Mouse (Mus musculus) midbrain, embryonic 13.5 days (tissue): ENCODE results near the gene Adad1. TPM values are rescaled to one million over a fixed set of nuclear protein-coding genes. Genes with fewer than 3 reads are reported as not detected.

Experiments
- ATAC-seq: fragments of 200-750 bp; cut with Nextera tagmentation; 2 replicates; pipeline ENCODE4 v1.8.0; 2017; ENCODE audit warnings: mild to moderate bottlenecking, moderate TSS enrichment, moderate library complexity
- H3K27ac ChIP-seq: fragments of 300-500 bp; sonication (generic); 2 replicates; pipeline ENCODE4 v1.5.1; 2015; ENCODE audit warnings: inconsistent platforms, mild to moderate bottlenecking, moderate library complexity
- H3K27me3 ChIP-seq: fragments of 300-500 bp; sonication (generic); 2 replicates; pipeline ENCODE4 v1.6.1; 2015; ENCODE audit warnings: mild to moderate bottlenecking, inconsistent platforms
- H3K36me3 ChIP-seq: fragments of 300-500 bp; sonication (generic); 2 replicates; pipeline ENCODE4 v1.6.1; 2015; ENCODE audit warnings: mild to moderate bottlenecking, inconsistent platforms
- H3K4me1 ChIP-seq: fragments of 300-500 bp; sonication (generic); replicated peaks from 2 replicates; pipeline ENCODE4 v1.6.1; 2015; ENCODE audit warnings: inconsistent platforms
- H3K4me2 ChIP-seq: fragments of 300-500 bp; sonication (generic); replicated peaks from 2 replicates; pipeline ENCODE4 v1.6.1; 2015; ENCODE audit warnings: moderate library complexity, mild to moderate bottlenecking, inconsistent platforms
- H3K4me3 ChIP-seq: fragments of 300-500 bp; sonication (generic); replicated peaks from 2 replicates; pipeline ENCODE4 v1.5.1; 2015; ENCODE audit warnings: mild to moderate bottlenecking, inconsistent platforms
- H3K9ac ChIP-seq: fragments of 300-500 bp; sonication (generic); replicated peaks from 2 replicates; pipeline ENCODE4 v1.6.1; 2015; ENCODE audit warnings: mild to moderate bottlenecking, inconsistent platforms
- H3K9me3 ChIP-seq: fragments of 300-500 bp; sonication (generic); 2 replicates; pipeline ENCODE4 v1.6.1; 2016; ENCODE audit warnings: mild to moderate bottlenecking, inconsistent platforms
- WGBS: fragments of 180-500 bp; shearing (Covaris S2); methylation state at CpG from one replicate; pipeline ENCODE4 v1.1.7; 2015; 5-methylcytosine and 5-hydroxymethylcytosine counted together
- polyA plus RNA-seq: library from polyadenylated mRNA; unstranded; fragments of >200 nt; fragmentation: Nextera tagmentation; extraction: Ambion mirVana; gene quantifications from 2 replicates; pipeline ENCODE4 v1.2.1, GENCODE M21; 2015

Adad1 gene
- polyA plus RNA-seq, 1 experiment from 2014 or later: 0.13 TPM

DNA sequence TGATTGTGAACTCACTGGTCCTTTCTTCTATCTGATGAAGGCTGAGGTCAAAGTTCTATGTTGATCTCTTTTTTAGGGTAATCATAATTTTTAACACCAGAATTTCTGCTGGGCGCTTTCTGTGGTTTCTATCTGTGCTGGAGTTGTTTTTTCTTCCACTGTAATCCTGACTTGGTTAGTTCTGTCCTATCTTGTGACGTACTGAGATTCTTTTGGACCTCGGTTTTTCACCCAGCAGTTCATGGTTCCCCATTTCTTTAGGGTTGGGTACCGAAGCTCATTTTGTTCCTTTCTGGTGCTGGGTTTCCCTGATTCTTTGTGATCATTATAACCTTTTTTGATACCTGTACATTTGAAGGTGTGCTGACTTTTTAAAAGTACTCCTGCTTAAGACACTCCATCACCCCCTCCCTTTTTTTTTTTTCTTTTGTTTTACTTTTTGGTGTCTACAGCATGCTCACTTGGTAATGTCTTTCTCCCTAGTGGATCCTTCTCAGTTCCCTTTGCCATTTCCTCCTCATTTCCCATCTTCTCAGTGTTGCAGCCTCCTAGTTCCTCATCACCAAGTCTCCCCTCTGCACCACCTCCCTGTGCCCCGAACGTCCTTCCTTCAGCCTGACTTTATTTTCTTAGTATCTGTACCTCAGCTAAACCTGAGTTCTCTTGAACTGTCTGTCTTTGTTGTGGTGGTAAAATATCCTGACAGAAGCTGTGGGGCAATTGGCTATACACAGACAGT, 77.0 kb downstream of the Adad1 start:
- H3K9me3 ChIP-seq: no peaks in the 10 kb centered on the region
- 89% methylated on average over 6 of the region's 6 CpGs for WGBS
- no peaks in the 10 kb centered on the region for H3K27me3 ChIP-seq
- no peak for ATAC-seq
- H3K4me3 ChIP-seq: no peak overlapping the region
- H3K36me3 ChIP-seq: no peaks in the 10 kb centered on the region
- no peak overlapping the region for H3K27ac ChIP-seq
- no peaks in the 10 kb centered on the region for H3K4me1 ChIP-seq
- H3K9ac ChIP-seq: no peak overlapping the region
- H3K4me2 ChIP-seq: no peak overlapping the region

DNA sequence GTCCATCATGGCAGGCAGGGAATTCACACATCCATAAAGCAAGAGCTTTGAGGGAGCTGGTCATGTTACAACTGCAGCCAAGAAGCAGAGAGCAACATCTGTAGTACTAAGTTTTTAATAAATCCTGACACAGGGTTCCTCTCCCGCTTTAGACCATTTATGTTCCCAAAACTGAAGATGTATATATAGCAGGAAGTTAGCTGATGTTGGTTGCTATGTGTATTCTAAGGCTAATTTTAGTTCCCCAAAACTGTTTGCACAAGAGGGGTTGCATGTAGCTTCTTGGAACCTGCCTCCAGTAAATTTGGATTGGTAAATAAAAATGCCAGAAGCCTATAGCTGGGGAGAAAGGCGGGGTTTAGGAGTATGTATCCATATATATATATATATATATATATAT, 78.5 kb downstream of the Adad1 start:
- Histone ChIP-seq H3K27ac (no peak overlapping the region), H3K9ac (no peak overlapping the region), H3K36me3 (no peaks in the 10 kb centered on the region), H3K4me2 (no peak overlapping the region), H3K27me3 (no peaks in the 10 kb centered on the region), H3K4me1 (no peaks in the 10 kb centered on the region), H3K4me3 (no peak overlapping the region), H3K9me3 (no peaks in the 10 kb centered on the region)
- ATAC-seq: no peak
- 79% methylated on average over 2 of the region's 2 CpGs for WGBS

- 77% methylated on average over 1 of the region's 1 CpGs for WGBS
- Histone ChIP-seq H3K27ac (no peak overlapping the region), H3K9me3 (no peaks in the 10 kb centered on the region), H3K4me2 (no peak overlapping the region), H3K4me1 (no peaks in the 10 kb centered on the region), H3K36me3 (no peaks in the 10 kb centered on the region), H3K9ac (no peak overlapping the region), H3K27me3 (no peaks in the 10 kb centered on the region), H3K4me3 (no peak overlapping the region)
- no peak for ATAC-seq
Observed at GRCm38 (mm10) chr3:37144979-37145378, 81.7 kb downstream of the Adad1 start.

DNA sequence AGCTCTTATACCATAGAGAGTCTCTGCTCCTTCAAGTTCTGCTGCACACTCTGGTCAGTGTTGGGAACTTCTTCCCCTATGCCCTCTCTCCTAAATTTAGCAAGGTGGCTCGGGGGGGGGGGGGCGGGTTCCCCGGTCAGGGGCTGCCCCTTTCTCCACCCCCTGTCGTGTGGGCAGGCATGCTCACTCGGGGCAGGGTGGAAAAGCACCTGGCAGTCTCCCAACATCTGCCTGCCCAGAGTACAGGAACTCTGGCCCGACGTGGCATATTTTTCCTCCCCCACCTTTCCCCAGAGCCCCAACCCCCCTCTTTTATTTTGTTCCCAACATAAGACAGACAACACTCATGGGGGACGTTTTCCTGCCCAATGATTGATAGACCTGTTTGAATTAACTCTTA, 83.1 kb downstream of the Adad1 start:
- H3K27me3 ChIP-seq: no peaks in the 10 kb centered on the region
- H3K4me1 ChIP-seq: no peaks in the 10 kb centered on the region
- ATAC-seq: no peak
- no peaks in the 10 kb centered on the region for H3K36me3 ChIP-seq
- H3K4me3 ChIP-seq: no peak overlapping the region
- H3K4me2 ChIP-seq: no peak overlapping the region
- H3K9ac ChIP-seq: no peak overlapping the region
- 62% methylated on average over 8 of the region's 8 CpGs for WGBS
- no peaks in the 10 kb centered on the region for H3K9me3 ChIP-seq
- H3K27ac ChIP-seq: no peak overlapping the region

DNA sequence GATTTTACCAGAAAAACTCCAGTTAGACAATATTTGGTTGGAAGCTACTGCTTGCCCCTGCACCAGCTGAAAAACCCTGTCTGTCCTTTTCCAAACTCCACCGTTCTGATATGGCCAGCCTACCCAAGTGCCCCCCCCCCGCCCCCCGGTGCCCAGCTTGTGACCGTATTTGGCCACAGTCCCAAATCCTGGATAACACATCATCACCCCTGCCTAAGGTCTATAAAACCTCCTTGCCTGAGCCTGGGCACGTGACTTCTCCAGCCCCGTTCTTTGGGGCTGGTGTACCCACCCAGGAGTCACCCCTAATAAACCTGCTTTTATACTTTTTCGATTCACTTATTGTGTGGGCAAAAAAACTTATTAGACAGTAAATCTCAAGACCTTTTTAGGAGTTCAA, 83.5 kb downstream of the Adad1 start:
- ATAC-seq: no peak
- Histone ChIP-seq H3K27ac (no peak overlapping the region), H3K9me3 (no peaks in the 10 kb centered on the region), H3K9ac (no peak overlapping the region), H3K27me3 (no peaks in the 10 kb centered on the region), H3K4me2 (no peak overlapping the region), H3K4me1 (no peaks in the 10 kb centered on the region), H3K4me3 (no peak overlapping the region), H3K36me3 (no peaks in the 10 kb centered on the region)
- WGBS: 83% methylated on average over 7 of the region's 7 CpGs

GRCm38 (mm10) chr3:37152274-37152673, 88.9 kb downstream of the Adad1 start:
- Histone ChIP-seq H3K27ac (no peak overlapping the region), H3K9me3 (no peaks in the 10 kb centered on the region), H3K27me3 (no peaks in the 10 kb centered on the region), H3K4me3 (no peak overlapping the region), H3K4me2 (no peak overlapping the region), H3K36me3 (no peaks in the 10 kb centered on the region), H3K4me1 (no peaks in the 10 kb centered on the region), H3K9ac (no peak overlapping the region)
- WGBS: 93% methylated on average over 10 of the region's 10 CpGs
- no peak for ATAC-seq

- H3K27ac ChIP-seq: no peak overlapping the region
- no peaks in the 10 kb centered on the region for H3K4me1 ChIP-seq
- ATAC-seq: no peak
- 94% methylated on average over 7 of the region's 7 CpGs for WGBS
- H3K36me3 ChIP-seq: no peaks in the 10 kb centered on the region
- no peak overlapping the region for H3K4me2 ChIP-seq
- no peaks in the 10 kb centered on the region for H3K9me3 ChIP-seq
- no peak overlapping the region for H3K9ac ChIP-seq
- H3K4me3 ChIP-seq: no peak overlapping the region
- H3K27me3 ChIP-seq: no peaks in the 10 kb centered on the region
Observed at GRCm38 (mm10) chr3:37153004-37153403, 89.7 kb downstream of the Adad1 start.

GRCm38 (mm10) chr3:37154396-37154795, 91.1 kb downstream of the Adad1 start:
- no peaks in the 10 kb centered on the region for H3K36me3 ChIP-seq
- no peak overlapping the region for H3K4me2 ChIP-seq
- no peaks in the 10 kb centered on the region for H3K4me1 ChIP-seq
- no peak for ATAC-seq
- WGBS: 89% methylated on average over 7 of the region's 7 CpGs
- H3K27ac ChIP-seq: no peak overlapping the region
- no peaks in the 10 kb centered on the region for H3K27me3 ChIP-seq
- H3K9ac ChIP-seq: no peak overlapping the region
- no peaks in the 10 kb centered on the region for H3K9me3 ChIP-seq
- no peak overlapping the region for H3K4me3 ChIP-seq

GRCm38 (mm10) chr3:37157082-37157481, 93.8 kb downstream of the Adad1 start:
- WGBS: 78% methylated on average over 8 of the region's 8 CpGs
- H3K4me2 ChIP-seq: no peak overlapping the region
- no peaks in the 10 kb centered on the region; the same call in 1 of the 2 replicates for H3K4me1 ChIP-seq
- no peaks in the 10 kb centered on the region for H3K27me3 ChIP-seq
- no peak for ATAC-seq
- H3K27ac ChIP-seq: no peak overlapping the region
- no peaks in the 10 kb centered on the region for H3K36me3 ChIP-seq
- H3K9me3 ChIP-seq: no peaks in the 10 kb centered on the region
- no peak overlapping the region for H3K4me3 ChIP-seq
- no peak overlapping the region for H3K9ac ChIP-seq

GRCm38 (mm10) chr3:37158246-37158645, 94.9 kb downstream of the Adad1 start:
- Histone ChIP-seq H3K9me3 (no peaks in the 10 kb centered on the region), H3K9ac (no peak overlapping the region), H3K4me3 (no peak overlapping the region), H3K27ac (no peak overlapping the region), H3K4me2 (no peak overlapping the region), H3K27me3 (no peaks in the 10 kb centered on the region), H3K36me3 (no peaks in the 10 kb centered on the region), H3K4me1 (no peaks in the 10 kb centered on the region; the same call in 1 of the 2 replicates)
- WGBS: 88% methylated on average over 3 of the region's 3 CpGs
- no peak for ATAC-seq

- ATAC-seq: no peak
- H3K4me2 ChIP-seq: no peak overlapping the region
- 76% methylated on average over 4 of the region's 4 CpGs for WGBS
- no peaks in the 10 kb centered on the region for H3K9me3 ChIP-seq
- H3K9ac ChIP-seq: no peak overlapping the region
- H3K4me1 ChIP-seq: no peaks in the 10 kb centered on the region; the same call in 1 of the 2 replicates
- H3K27me3 ChIP-seq: no peaks in the 10 kb centered on the region
- H3K27ac ChIP-seq: no peak overlapping the region
- no peak overlapping the region for H3K4me3 ChIP-seq
- no peaks in the 10 kb centered on the region for H3K36me3 ChIP-seq
Observed at GRCm38 (mm10) chr3:37161096-37161495, 97.8 kb downstream of the Adad1 start.

GRCm38 (mm10) chr3:37169283-37169682, 106.0 kb downstream of the Adad1 start:
- no peaks in the 10 kb centered on the region for H3K36me3 ChIP-seq
- H3K9ac ChIP-seq: no peak overlapping the region
- 91% methylated on average over 2 of the region's 2 CpGs for WGBS
- no peaks in the 10 kb centered on the region for H3K9me3 ChIP-seq
- H3K27ac ChIP-seq: no peak overlapping the region
- H3K4me2 ChIP-seq: no peak overlapping the region
- no peak for ATAC-seq
- H3K27me3 ChIP-seq: no peaks in the 10 kb centered on the region
- no peaks in the 10 kb centered on the region for H3K4me1 ChIP-seq
- H3K4me3 ChIP-seq: no peak overlapping the region
